Mouse (Mus musculus): ENCODE data around the gene Rcc2. TPM values are rescaled to one million over a fixed set of nuclear protein-coding genes. Genes with fewer than 3 reads are reported as not detected.

Rcc2 gene
- polyA plus RNA-seq, 1 experiment from 2014 or later, result 21.9 TPM

- H3K4me3 ChIP-seq (ENCODE audit: low read length), result peak overlapping the region; percentile 9; the same call in 1 of the 2 replicates
- no peaks in the 10 kb centered on the region for H3K36me3 ChIP-seq (ENCODE audit: control insufficient read depth, insufficient read depth, low read length)
- ATAC-seq (ENCODE audit: low read depth), result peak; percentile 76
- no peaks in the 10 kb centered on the region for H3K9me3 ChIP-seq (ENCODE audit: control insufficient read depth, low read length)
- H3K9ac ChIP-seq (ENCODE audit: low read length), result peak overlapping the region; percentile 21
- H3K4me2 ChIP-seq (ENCODE audit: low read depth, low read length), result peak overlapping the region; percentile 46
- H3K27me3 ChIP-seq (ENCODE audit: control insufficient read depth, insufficient read depth, low read depth, low read length), result no peaks in the 10 kb centered on the region
- H3K4me1 ChIP-seq (replicated peaks; ENCODE audit: control insufficient read depth, insufficient read depth, low read length), result peaks cover 20% of the 10 kb centered on the region
- WGBS, result 12% methylated on average over 16 of the region's 16 CpGs
- H3K27ac ChIP-seq (ENCODE audit: low read length), result peak overlapping the region; percentile 83
These were observed 16.0 kb upstream of the Rcc2 start for GRCm38 (mm10) chr4:140684141-140684871.

DNA sequence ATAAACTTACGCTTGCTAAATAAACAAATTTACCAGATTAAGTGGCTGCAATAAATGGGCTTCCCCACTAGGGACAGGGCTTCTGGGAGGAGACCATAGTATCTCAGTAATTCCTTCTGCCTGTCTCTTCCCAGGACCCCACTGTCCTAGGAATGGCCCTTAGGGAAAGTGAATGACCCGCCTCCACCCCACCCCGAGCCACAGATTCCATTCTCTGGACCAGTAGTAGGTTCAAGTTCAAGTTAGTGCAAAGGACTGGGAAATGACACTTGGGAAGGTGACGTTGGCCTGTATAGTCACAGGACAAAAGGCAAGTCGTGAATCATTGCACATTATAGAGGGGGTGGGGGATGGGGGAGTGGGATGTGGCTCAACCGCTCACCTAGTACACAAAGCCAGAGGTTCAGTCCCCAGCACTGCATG is 15.4 kb upstream of the Rcc2 start:
- Histone ChIP-seq H3K9me3 (ENCODE audit: control insufficient read depth, low read length) (no peaks in the 10 kb centered on the region), H3K36me3 (ENCODE audit: control insufficient read depth, insufficient read depth, low read length) (no peaks in the 10 kb centered on the region), H3K4me3 (ENCODE audit: low read length) (0 out of 2 replicates have a peak overlapping the region, but pooled peaks have one; percentile 9), H3K9ac (ENCODE audit: low read length) (peak overlapping the region; percentile 21; the same call in 1 of the 2 replicates), H3K27me3 (ENCODE audit: control insufficient read depth, insufficient read depth, low read depth, low read length) (no peaks in the 10 kb centered on the region), H3K4me2 (ENCODE audit: low read depth, low read length) (peak overlapping the region; percentile 46), H3K27ac (ENCODE audit: low read length) (peak overlapping the region; percentile 83), H3K4me1 (replicated peaks; ENCODE audit: control insufficient read depth, insufficient read depth, low read length) (peaks cover 20% of the 10 kb centered on the region)
- peak; percentile 44 for ATAC-seq (ENCODE audit: low read depth)
- 16% methylated on average over 6 of the region's 6 CpGs for WGBS

DNA sequence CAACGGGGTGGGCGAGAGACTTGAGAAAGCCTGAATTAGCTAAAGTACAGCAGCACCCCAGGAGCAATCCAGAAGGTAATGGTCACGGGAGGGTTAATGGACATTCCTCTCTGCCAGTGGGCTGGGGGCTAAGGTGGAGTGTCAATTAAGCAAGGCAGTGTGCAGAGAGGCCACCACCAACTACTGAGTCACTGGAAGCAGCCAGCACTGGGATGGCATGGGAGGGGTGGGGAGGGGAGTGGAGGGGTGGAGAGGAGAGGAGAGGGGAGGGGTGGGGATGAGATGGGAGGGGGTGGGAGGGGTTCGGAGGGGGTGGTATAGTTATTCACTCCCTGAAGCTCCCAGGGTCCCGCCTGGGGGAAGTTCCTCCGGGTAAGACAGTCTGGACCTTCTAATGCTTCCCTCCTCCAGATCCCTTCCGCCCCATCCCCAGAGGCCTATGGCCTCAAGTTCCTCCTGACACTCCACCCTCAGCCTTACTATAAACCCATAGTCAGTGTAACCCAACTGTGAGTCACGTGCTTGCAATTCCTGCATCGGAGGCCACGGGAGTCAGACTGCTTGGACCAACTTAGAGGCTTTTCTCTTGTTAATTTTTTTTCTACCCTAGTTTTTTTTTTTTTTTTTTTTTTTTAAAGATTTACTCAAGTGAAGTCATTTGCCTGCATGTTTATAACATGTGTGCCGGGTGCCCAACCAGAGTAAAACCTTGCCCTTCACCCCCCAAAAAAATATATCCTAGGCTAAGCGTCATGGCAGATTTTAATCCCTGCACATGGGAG is 12.1 kb upstream of the Rcc2 start:
- Histone ChIP-seq H3K9ac (ENCODE audit: low read length) (no peak overlapping the region), H3K36me3 (ENCODE audit: control insufficient read depth, insufficient read depth, low read length) (no peaks in the 10 kb centered on the region), H3K4me3 (ENCODE audit: low read length) (no peak overlapping the region), H3K27ac (ENCODE audit: low read length) (no peak overlapping the region), H3K4me2 (ENCODE audit: low read depth, low read length) (no peak overlapping the region), H3K27me3 (ENCODE audit: control insufficient read depth, insufficient read depth, low read depth, low read length) (no peaks in the 10 kb centered on the region), H3K9me3 (ENCODE audit: control insufficient read depth, low read length) (no peaks in the 10 kb centered on the region), H3K4me1 (replicated peaks; ENCODE audit: control insufficient read depth, insufficient read depth, low read length) (peaks cover 20% of the 10 kb centered on the region)
- WGBS, result 50% methylated on average over 11 of the region's 12 CpGs
- no peak for ATAC-seq (ENCODE audit: low read depth)

DNA sequence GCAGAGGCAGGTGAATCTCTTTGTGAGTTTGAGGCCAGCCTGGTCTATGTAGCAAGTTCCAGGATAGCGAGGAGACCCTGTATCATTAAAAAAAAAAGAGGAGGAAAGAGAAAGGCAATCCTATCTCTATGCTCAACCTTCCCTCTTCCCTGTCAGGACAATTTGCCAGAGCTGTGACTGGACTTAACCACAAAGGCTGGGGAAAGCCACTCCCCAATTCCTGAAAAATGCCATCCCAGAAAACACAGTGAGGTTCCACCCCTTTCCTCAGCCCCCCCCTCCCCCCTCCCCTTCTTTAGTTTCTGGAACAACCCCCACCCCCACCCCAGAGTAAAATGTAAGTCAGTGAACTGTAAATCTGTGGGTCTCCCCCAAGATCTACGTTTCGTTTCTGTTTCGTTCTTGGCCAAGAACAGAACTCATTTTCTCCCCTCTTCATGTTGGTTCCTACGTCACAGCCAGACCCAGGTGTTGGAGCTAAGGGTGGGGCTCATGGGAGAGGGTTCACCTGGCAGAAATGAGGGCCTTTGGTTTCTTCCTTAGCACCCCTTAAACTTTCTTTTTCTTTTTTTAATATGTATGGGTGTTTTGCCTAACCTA is 11.4 kb upstream of the Rcc2 start:
- ATAC-seq (ENCODE audit: low read depth), result no peak
- no peaks in the 10 kb centered on the region for H3K36me3 ChIP-seq (ENCODE audit: control insufficient read depth, insufficient read depth, low read length)
- no peak overlapping the region for H3K4me2 ChIP-seq (ENCODE audit: low read depth, low read length)
- no peak overlapping the region for H3K4me3 ChIP-seq (ENCODE audit: low read length)
- 73% methylated on average over 5 of the region's 5 CpGs for WGBS
- no peaks in the 10 kb centered on the region for H3K27me3 ChIP-seq (ENCODE audit: control insufficient read depth, insufficient read depth, low read depth, low read length)
- peaks cover 15% of the 10 kb centered on the region for H3K4me1 ChIP-seq (replicated peaks; ENCODE audit: control insufficient read depth, insufficient read depth, low read length)
- no peak overlapping the region for H3K27ac ChIP-seq (ENCODE audit: low read length)
- no peak overlapping the region for H3K9ac ChIP-seq (ENCODE audit: low read length)
- H3K9me3 ChIP-seq (ENCODE audit: control insufficient read depth, low read length), result no peaks in the 10 kb centered on the region

DNA sequence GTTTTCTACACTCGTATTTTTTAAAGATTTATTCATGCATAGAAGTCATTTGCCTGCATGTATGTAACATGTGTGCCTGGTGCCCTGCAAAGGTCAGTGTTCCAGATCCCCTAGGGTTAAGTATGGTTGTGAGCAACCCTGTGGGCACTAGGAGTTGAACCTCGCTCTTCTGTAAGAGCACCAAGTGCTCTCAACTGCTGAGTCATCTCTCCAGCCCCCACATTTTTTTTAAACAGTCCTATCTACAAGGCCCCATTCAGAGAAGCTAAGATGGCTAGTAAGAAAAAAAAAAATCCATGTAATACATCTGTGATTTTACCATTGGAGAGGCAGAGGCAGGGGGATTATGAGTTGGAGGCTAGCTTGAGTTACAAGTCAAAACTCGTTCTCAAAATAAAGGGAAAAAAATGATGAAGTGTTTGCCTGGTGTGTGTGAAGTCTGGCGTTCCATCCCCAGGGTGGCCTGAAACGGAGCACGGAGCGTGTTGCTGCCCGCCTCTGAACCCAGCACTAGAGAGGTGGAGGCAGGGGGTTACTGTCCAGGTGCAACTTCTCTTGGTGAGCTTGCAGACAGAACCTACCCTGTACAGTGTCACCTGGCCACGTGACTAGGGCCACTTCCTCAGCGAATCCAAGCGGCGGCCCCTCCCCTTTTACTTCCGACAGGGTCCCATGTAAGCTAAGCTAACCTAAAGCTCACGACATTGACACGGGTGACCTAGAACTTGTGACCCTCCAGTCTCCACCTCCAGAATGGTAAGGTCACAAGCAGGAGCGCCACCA is 10.3 kb upstream of the Rcc2 start:
- Histone ChIP-seq H3K4me1 (replicated peaks; ENCODE audit: control insufficient read depth, insufficient read depth, low read length) (peaks cover 4% of the 10 kb centered on the region; the same call in 1 of the 2 replicates), H3K27me3 (ENCODE audit: control insufficient read depth, insufficient read depth, low read depth, low read length) (no peaks in the 10 kb centered on the region), H3K27ac (ENCODE audit: low read length) (no peak overlapping the region), H3K9me3 (ENCODE audit: control insufficient read depth, low read length) (no peaks in the 10 kb centered on the region), H3K4me3 (ENCODE audit: low read length) (no peak overlapping the region), H3K4me2 (ENCODE audit: low read depth, low read length) (no peak overlapping the region), H3K9ac (ENCODE audit: low read length) (no peak overlapping the region), H3K36me3 (ENCODE audit: control insufficient read depth, insufficient read depth, low read length) (no peaks in the 10 kb centered on the region)
- WGBS, result 48% methylated on average over 16 of the region's 16 CpGs
- peak; percentile 20; the same call in 1 of the 2 replicates for ATAC-seq (ENCODE audit: low read depth)

- Histone ChIP-seq H3K4me1 (replicated peaks; ENCODE audit: control insufficient read depth, insufficient read depth, low read length) (no peaks in the 10 kb centered on the region; the same call in 1 of the 2 replicates), H3K9ac (ENCODE audit: low read length) (no peak overlapping the region), H3K9me3 (ENCODE audit: control insufficient read depth, low read length) (no peaks in the 10 kb centered on the region), H3K36me3 (ENCODE audit: control insufficient read depth, insufficient read depth, low read length) (no peaks in the 10 kb centered on the region), H3K27me3 (ENCODE audit: control insufficient read depth, insufficient read depth, low read depth, low read length) (no peaks in the 10 kb centered on the region), H3K27ac (ENCODE audit: low read length) (no peak overlapping the region), H3K4me3 (ENCODE audit: low read length) (no peak overlapping the region), H3K4me2 (ENCODE audit: low read depth, low read length) (no peak overlapping the region)
- no peak for ATAC-seq (ENCODE audit: low read depth)
- 70% methylated on average over 7 of the region's 7 CpGs for WGBS
These were observed 8.9 kb upstream of the Rcc2 start for GRCm38 (mm10) chr4:140691481-140691880.

- Histone ChIP-seq H3K4me2 (ENCODE audit: low read depth, low read length) (no peak overlapping the region), H3K36me3 (ENCODE audit: control insufficient read depth, insufficient read depth, low read length) (no peaks in the 10 kb centered on the region), H3K4me1 (replicated peaks; ENCODE audit: control insufficient read depth, insufficient read depth, low read length) (no peaks in the 10 kb centered on the region; the same call in 1 of the 2 replicates), H3K27ac (ENCODE audit: low read length) (no peak overlapping the region), H3K27me3 (ENCODE audit: control insufficient read depth, insufficient read depth, low read depth, low read length) (no peaks in the 10 kb centered on the region), H3K9ac (ENCODE audit: low read length) (no peak overlapping the region), H3K4me3 (ENCODE audit: low read length) (no peak overlapping the region), H3K9me3 (ENCODE audit: control insufficient read depth, low read length) (no peaks in the 10 kb centered on the region)
- ATAC-seq (ENCODE audit: low read depth), result no peak
- 52% methylated on average over 4 of the region's 4 CpGs for WGBS
These were observed 6.8 kb upstream of the Rcc2 start for GRCm38 (mm10) chr4:140693513-140693912.

DNA sequence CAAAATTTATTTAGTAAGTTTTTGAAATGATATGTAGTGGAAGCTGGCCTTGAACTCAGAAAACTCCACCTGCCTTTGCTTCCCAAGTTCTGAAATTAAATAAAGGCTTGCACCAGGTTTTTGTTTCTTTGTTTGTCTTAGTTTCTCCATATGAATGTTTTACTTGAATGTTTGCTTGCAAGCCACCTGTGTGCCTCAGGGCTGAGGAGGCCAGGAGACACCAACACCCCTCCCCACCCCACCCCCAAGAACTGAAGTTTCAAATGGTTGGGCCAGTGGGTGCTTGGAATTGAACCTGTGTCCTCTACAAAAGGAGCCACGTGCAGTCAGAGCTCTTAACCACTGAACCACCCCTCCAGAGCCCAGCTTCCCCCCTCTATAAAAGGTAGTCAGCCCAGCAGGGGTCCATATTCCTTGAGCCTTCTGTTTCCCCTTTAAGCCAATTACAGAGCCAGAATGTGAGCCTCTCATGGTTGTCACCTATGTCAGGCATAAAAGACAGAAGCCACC is 5.7 kb upstream of the Rcc2 start:
- Histone ChIP-seq H3K4me1 (replicated peaks; ENCODE audit: control insufficient read depth, insufficient read depth, low read length) (peaks cover 4% of the 10 kb centered on the region; the same call in 1 of the 2 replicates), H3K36me3 (ENCODE audit: control insufficient read depth, insufficient read depth, low read length) (no peaks in the 10 kb centered on the region), H3K9ac (ENCODE audit: low read length) (no peak overlapping the region), H3K4me3 (ENCODE audit: low read length) (no peak overlapping the region), H3K4me2 (ENCODE audit: low read depth, low read length) (no peak overlapping the region), H3K27ac (ENCODE audit: low read length) (no peak overlapping the region), H3K9me3 (ENCODE audit: control insufficient read depth, low read length) (no peaks in the 10 kb centered on the region), H3K27me3 (ENCODE audit: control insufficient read depth, insufficient read depth, low read depth, low read length) (no peaks in the 10 kb centered on the region; the same call in 1 of the 2 replicates)
- no peak for ATAC-seq (ENCODE audit: low read depth)
- 50% methylated on average over 1 of the region's 1 CpGs for WGBS
